Mouse (Mus musculus) cortical plate, adult 2 months (tissue): ENCODE data around the gene Foxn3.

Source experiments
- CTCF ChIP-seq: fragments of 200-500 bp; IDR thresholded peaks from 2 replicates; pipeline ENCODE4 v1.5.1; 2011; ENCODE audit warnings: mild to moderate bottlenecking, control low read depth, low read length; ENCODE audit not compliant: insufficient read depth; ENCODE audit errors: extremely low read depth
- POLR2A ChIP-seq: fragments of 200-500 bp; IDR thresholded peaks from 2 replicates; pipeline ENCODE4 v1.6.1; 2011; ENCODE audit warnings: mild to moderate bottlenecking, low read length, control low read depth; ENCODE audit not compliant: insufficient read depth; ENCODE audit errors: extremely low read depth

- TF ChIP-seq CTCF (no peak), POLR2A (no peak)
Measured at GRCm38 (mm10) chr12:99162639-99163341, 400.6 kb downstream of the Foxn3 start.
